ENCODE assay signal across 23 mouse cellular contexts in the genomic region with DNA sequence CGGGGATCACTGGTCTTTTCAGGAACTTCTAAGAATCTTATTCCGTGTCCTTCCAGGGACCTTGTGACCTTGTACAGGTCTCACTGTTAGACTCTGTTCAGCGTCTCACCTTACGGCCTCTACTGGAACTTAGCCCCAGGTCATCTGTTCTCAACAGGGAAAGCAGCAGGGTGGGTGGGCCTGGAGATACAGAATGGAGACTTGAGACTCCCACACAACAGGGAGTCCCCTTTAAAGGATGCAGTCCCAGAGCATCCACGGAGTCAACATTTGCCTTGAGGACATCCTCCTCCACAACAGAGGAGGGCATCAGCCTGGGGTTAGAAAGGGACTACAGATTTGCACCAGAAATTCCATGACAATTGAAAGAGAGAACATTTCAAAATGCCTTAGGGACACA. TPM values are rescaled to one million over a fixed set of nuclear protein-coding genes. Genes with fewer than 3 reads are reported as not detected.
A peak's percentile ranks its signal among the peaks of the same experiment; 100 is the strongest.
DNase-seq lines count a peak whose midpoint lies in the region; ATAC-seq and TF ChIP-seq lines count a peak whose summit lies in the region.
"Had no signal": no experiment of that assay in that cellular context is flagged by ENCODE, and none has a peak within 500 bp of the region (broad histone marks: within the 10 kb centered on the region; RNA-seq: fewer than 3 reads in every experiment).

No protein-coding gene starts in this region.

- H3K4me3 ChIP-seq in lung, embryonic 15.5 days, result 0 out of 2 replicates have a peak overlapping the region, but pooled peaks have one; percentile 30
- no peak overlapping the region for H3K4me3 ChIP-seq in stomach, postnatal 0 days (ENCODE audit: low read depth, low read length)
- H3K4me3 ChIP-seq in intestine, embryonic 15.5 days (replicated peaks), result no peak overlapping the region
- H3K4me3 ChIP-seq in hindbrain, embryonic 12.5 days, result no peak overlapping the region
- H3K4me3 ChIP-seq: embryonic facial prominence, embryonic 15.5 days; erythroblast, embryonic 14.5 days; forebrain, embryonic 10.5 days; gastrocnemius, adult 2 months; heart, embryonic 12.5 days; hindbrain, embryonic 10.5 days; hindbrain, embryonic 15.5 days had no signal

- DNase-seq in lung, postnatal 4 days, result no peak
- DNase-seq in ES-CJ7 (ENCODE audit: low read depth, low spot score), result peak; percentile 82
- peak; percentile 92 for DNase-seq in ZHBTc4 (ENCODE audit: low read depth, low spot score)
- no peak for DNase-seq in stomach, postnatal 0 days (ENCODE audit: low spot score)
- DNase-seq: adrenal gland, adult 8-10 months; adrenal gland, postnatal 36 days; cerebellum, adult 2 months; cerebellum, postnatal 10 days; embryo, embryonic 11 days; gastrocnemius, adult 2 months; gastrocnemius, postnatal 25 days had no signal

- no peak overlapping the region for H3K27ac ChIP-seq in lung, embryonic 15.5 days
- 0 out of 2 replicates have a peak overlapping the region, but pooled peaks have one; percentile 49 for H3K27ac ChIP-seq in stomach, postnatal 0 days (replicated peaks)
- no peak overlapping the region for H3K27ac ChIP-seq in intestine, embryonic 15.5 days
- H3K27ac ChIP-seq in hindbrain, embryonic 12.5 days, result no peak overlapping the region
- H3K27ac ChIP-seq: embryonic facial prominence, embryonic 15.5 days; gastrocnemius, adult 2 months; hindbrain, embryonic 10.5 days; hindbrain, embryonic 15.5 days had no signal

- H3K27me3 ChIP-seq in lung, embryonic 15.5 days, result no peaks in the 10 kb centered on the region
- H3K27me3 ChIP-seq in stomach, postnatal 0 days (ENCODE audit: control insufficient read depth, insufficient read depth, low read length), result no peaks in the 10 kb centered on the region
- no peaks in the 10 kb centered on the region for H3K27me3 ChIP-seq in intestine, embryonic 15.5 days (replicated peaks)
- H3K27me3 ChIP-seq in hindbrain, embryonic 12.5 days, result no peaks in the 10 kb centered on the region
- H3K27me3 ChIP-seq: embryonic facial prominence, embryonic 15.5 days; hindbrain, embryonic 15.5 days had no signal

- no peaks in the 10 kb centered on the region for H3K9me3 ChIP-seq in lung, embryonic 15.5 days
- H3K9me3 ChIP-seq in stomach, postnatal 0 days (ENCODE audit: control insufficient read depth, low read length), result no peaks in the 10 kb centered on the region
- no peaks in the 10 kb centered on the region for H3K9me3 ChIP-seq in intestine, embryonic 15.5 days
- H3K9me3 ChIP-seq in hindbrain, embryonic 12.5 days (replicated peaks), result no peaks in the 10 kb centered on the region
- H3K9me3 ChIP-seq: embryonic facial prominence, embryonic 15.5 days; forebrain, embryonic 10.5 days; G1E; heart, embryonic 12.5 days; hindbrain, embryonic 10.5 days; hindbrain, embryonic 15.5 days had no signal

- no peak for TF ChIP-seq EP300 in stomach, postnatal 0 days (optimal IDR thresholded peaks at IDR 0.05)

- TF ChIP-seq CTCF in stomach, postnatal 0 days (IDR thresholded peaks at IDR 0.05; ENCODE audit: low read depth), result no peak

- peaks cover 6% of the 10 kb centered on the region; the same call in 1 of the 2 replicates for H3K4me1 ChIP-seq in lung, embryonic 15.5 days
- H3K4me1 ChIP-seq in stomach, postnatal 0 days (replicated peaks; ENCODE audit: control insufficient read depth, insufficient read depth), result no peaks in the 10 kb centered on the region
- H3K4me1 ChIP-seq in intestine, embryonic 15.5 days (replicated peaks), result 0 out of 2 replicates have a peak, but pooled peaks cover 4% of the 10 kb centered on the region
- no peaks in the 10 kb centered on the region for H3K4me1 ChIP-seq in hindbrain, embryonic 12.5 days
- H3K4me1 ChIP-seq: hindbrain, embryonic 15.5 days had no signal

- ATAC-seq in lung, embryonic 15.5 days (ENCODE audit: borderline replicate concordance, extremely low read depth, low FRiP score, low TSS enrichment), result no peak
- no peak for ATAC-seq in stomach, postnatal 0 days (ENCODE audit: low FRiP score, low TSS enrichment)
- ATAC-seq in intestine, embryonic 15.5 days, result no peak
- ATAC-seq in hindbrain, embryonic 12.5 days (ENCODE audit: low FRiP score), result no peak
- ATAC-seq: forebrain, embryonic 14.5 days had no signal

- peak overlapping the region; percentile 44 for H3K4me2 ChIP-seq in lung, embryonic 15.5 days
- peak overlapping the region; percentile 34 for H3K4me2 ChIP-seq in stomach, postnatal 0 days (replicated peaks; ENCODE audit: low read depth)
- H3K4me2 ChIP-seq in intestine, embryonic 15.5 days (replicated peaks), result no peak overlapping the region
- no peak overlapping the region for H3K4me2 ChIP-seq in hindbrain, embryonic 12.5 days (replicated peaks)
- H3K4me2 ChIP-seq: embryonic facial prominence, embryonic 15.5 days; heart, embryonic 12.5 days; hindbrain, embryonic 15.5 days had no signal

- no peaks in the 10 kb centered on the region for H3K36me3 ChIP-seq in lung, embryonic 15.5 days
- H3K36me3 ChIP-seq in stomach, postnatal 0 days (ENCODE audit: control insufficient read depth, insufficient read depth, low read length), result no peaks in the 10 kb centered on the region
- H3K36me3 ChIP-seq in intestine, embryonic 15.5 days, result no peaks in the 10 kb centered on the region
- H3K36me3 ChIP-seq in hindbrain, embryonic 12.5 days, result no peaks in the 10 kb centered on the region
- H3K36me3 ChIP-seq: embryonic facial prominence, embryonic 15.5 days; forebrain, embryonic 10.5 days; G1E; heart, embryonic 12.5 days; hindbrain, embryonic 10.5 days; hindbrain, embryonic 15.5 days had no signal

- H3K9ac ChIP-seq in lung, embryonic 15.5 days, result no peak overlapping the region
- H3K9ac ChIP-seq in stomach, postnatal 0 days (ENCODE audit: low read length), result 0 out of 2 replicates have a peak overlapping the region, but pooled peaks have one; percentile 23
- H3K9ac ChIP-seq in intestine, embryonic 15.5 days, result no peak overlapping the region
- H3K9ac ChIP-seq in hindbrain, embryonic 12.5 days, result no peak overlapping the region
- H3K9ac ChIP-seq: embryonic facial prominence, embryonic 15.5 days; heart, embryonic 12.5 days; hindbrain, embryonic 15.5 days had no signal

- WGBS in lung, embryonic 15.5 days, result 57% methylated on average over 5 of the region's 5 CpGs
- 67% methylated on average over 5 of the region's 5 CpGs for WGBS in stomach, postnatal 0 days
- 70% methylated on average over 5 of the region's 5 CpGs for WGBS in intestine, embryonic 15.5 days
- 53% methylated on average over 5 of the region's 5 CpGs for WGBS in hindbrain, embryonic 12.5 days

RNA-seq across cellular contexts. Expression of gene Slc26a9, which starts 1.6 kb away (rescaled TPM):
- polyA plus RNA-seq in lung, embryonic 15.5 days (2015; fragmentation: Nextera tagmentation; extraction: Ambion mirVana), result 4.2 and 5.3 TPM in 2 replicates
- polyA plus RNA-seq in stomach, postnatal 0 days (2015; fragmentation: Nextera tagmentation; extraction: Ambion mirVana), result 15.4 and 17.6 TPM in 2 replicates
- polyA plus RNA-seq in intestine, embryonic 15.5 days (2015; fragmentation: Nextera tagmentation; extraction: Ambion mirVana), result 0.68 and 3.6 TPM in 2 replicates
- 0.07 and 0.13 TPM in 2 replicates for polyA plus RNA-seq in hindbrain, embryonic 12.5 days (2016; fragmentation: Nextera tagmentation; extraction: Ambion mirVana)
- polyA plus RNA-seq: C2C12; erythroblast, embryonic 14.5 days; forebrain, embryonic 10.5 days had no signal

RNA-seq across cellular contexts. Expression of gene Pm20d1, which starts 51.8 kb away (rescaled TPM):
- 0.30 and 0.77 TPM in 2 replicates for polyA plus RNA-seq in lung, embryonic 15.5 days (2015; fragmentation: Nextera tagmentation; extraction: Ambion mirVana)
- polyA plus RNA-seq in stomach, postnatal 0 days (2015; fragmentation: Nextera tagmentation; extraction: Ambion mirVana), result 1.1 and 1.4 TPM in 2 replicates
- 3.8 and 5.6 TPM in 2 replicates for polyA plus RNA-seq in intestine, embryonic 15.5 days (2015; fragmentation: Nextera tagmentation; extraction: Ambion mirVana)
- 0.35 and 0.42 TPM in 2 replicates for polyA plus RNA-seq in hindbrain, embryonic 12.5 days (2016; fragmentation: Nextera tagmentation; extraction: Ambion mirVana)
- polyA plus RNA-seq: erythroblast, embryonic 14.5 days; G1E had no signal

RNA-seq across cellular contexts. Expression of gene Rab7b, which starts 56.9 kb away (rescaled TPM):
- polyA plus RNA-seq in lung, embryonic 15.5 days (2015; fragmentation: Nextera tagmentation; extraction: Ambion mirVana), result 2.3 and 3.0 TPM in 2 replicates
- polyA plus RNA-seq in stomach, postnatal 0 days (2015; fragmentation: Nextera tagmentation; extraction: Ambion mirVana), result 13.5 and 14.4 TPM in 2 replicates
- 4.2 and 5.0 TPM in 2 replicates for polyA plus RNA-seq in intestine, embryonic 15.5 days (2015; fragmentation: Nextera tagmentation; extraction: Ambion mirVana)
- polyA plus RNA-seq in hindbrain, embryonic 12.5 days (2016; fragmentation: Nextera tagmentation; extraction: Ambion mirVana), result 0.61 and 0.76 TPM in 2 replicates
- polyA plus RNA-seq: erythroblast, embryonic 14.5 days; G1E had no signal

Comparison
In these comparisons a context has a peak if more than half of its experiments do, and no peak if none do; other contexts are left out.
1. H3K4me2 ChIP-seq: peak in lung, embryonic 15.5 days (single experiment) and stomach, postnatal 0 days (single experiment); none in intestine, embryonic 15.5 days (single experiment) and hindbrain, embryonic 12.5 days (single experiment).
2. DNase-seq: peak in ES-CJ7 (single experiment) and ZHBTc4 (single experiment); none in lung, postnatal 4 days (0 of 2) and stomach, postnatal 0 days (single experiment).